Mouse (Mus musculus) midbrain, postnatal 0 days (tissue): ENCODE measurements around the gene Ddit4. TPM values are rescaled to one million over a fixed set of nuclear protein-coding genes. Genes with fewer than 3 reads are reported as not detected.

ENCODE experiments used
- ATAC-seq: fragments of 200-750 bp; cut with Nextera tagmentation; 2 replicates; pipeline ENCODE4 v1.8.0; 2017; ENCODE audit warnings: moderate number of reproducible peaks, mild to moderate bottlenecking, moderate TSS enrichment, moderate library complexity; ENCODE audit not compliant: low FRiP score
- DNase-seq: peaks from one replicate; pipeline ENCODE4 v3.0.0-alpha.2; 2015; ENCODE audit warnings: low spot score
- H3K27ac ChIP-seq: fragments of 300-500 bp; sonication (generic); 2 replicates; pipeline ENCODE4 v1.5.1; 2014; ENCODE audit warnings: low read depth, mild to moderate bottlenecking, low read length, mixed read lengths
- H3K27me3 ChIP-seq: fragments of 300-500 bp; sonication (generic); 2 replicates; pipeline ENCODE4 v1.6.1; 2014; ENCODE audit warnings: low read length, control low read depth, mixed read lengths; ENCODE audit not compliant: insufficient read depth
- H3K36me3 ChIP-seq: fragments of 300-500 bp; sonication (generic); 2 replicates; pipeline ENCODE4 v1.6.1; 2014; ENCODE audit warnings: low read length, control low read depth, mixed read lengths; ENCODE audit not compliant: insufficient read depth
- H3K4me1 ChIP-seq: fragments of 300-500 bp; sonication (generic); 2 replicates; pipeline ENCODE4 v1.6.1; 2014; ENCODE audit warnings: mild to moderate bottlenecking, control low read depth, antibody characterized with exemption, low read length, mixed read lengths; ENCODE audit not compliant: insufficient read depth
- H3K4me2 ChIP-seq: fragments of 300-500 bp; sonication (generic); 2 replicates; pipeline ENCODE4 v1.6.1; 2014; ENCODE audit warnings: low read depth, mild to moderate bottlenecking, low read length, mixed read lengths; ENCODE audit not compliant: poor library complexity, severe bottlenecking
- H3K4me3 ChIP-seq: fragments of 300-500 bp; sonication (generic); 2 replicates; pipeline ENCODE4 v1.5.1; 2014; ENCODE audit warnings: low read depth, mild to moderate bottlenecking, low read length, moderate library complexity
- H3K9ac ChIP-seq: fragments of 300-500 bp; sonication (generic); replicated peaks from 2 replicates; pipeline ENCODE4 v1.6.1; 2014; ENCODE audit warnings: mild to moderate bottlenecking, low read length, moderate library complexity, mixed read lengths; ENCODE audit not compliant: poor library complexity, severe bottlenecking
- H3K9me3 ChIP-seq: fragments of 300-500 bp; sonication (generic); 2 replicates; pipeline ENCODE4 v1.6.1; 2016; ENCODE audit warnings: low read length, control low read depth
- CTCF ChIP-seq: IDR thresholded peaks from 2 replicates; pipeline ENCODE4 v1.5.1; 2016; ENCODE audit warnings: antibody characterized with exemption, mild to moderate bottlenecking
- WGBS: fragments of 180-500 bp; shearing (Covaris S2); extraction: QIAGEN DNeasy Blood & Tissue Kit; methylation state at CpG from one replicate; pipeline ENCODE4 v1.1.7; 2014; 5-methylcytosine and 5-hydroxymethylcytosine counted together
- polyA plus RNA-seq: library from polyadenylated mRNA; unstranded; fragments of >200 nt; fragmentation: Nextera tagmentation; extraction: Ambion mirVana; gene quantifications from 2 replicates; pipeline ENCODE4 v1.2.1, GENCODE M21; 2015
- total RNA-seq: library from RNA; depleted of rRNA; stranded (reverse); fragments of >200 nt; gene quantifications from 2 replicates; pipeline ENCODE4 v1.2.3, GENCODE M21; 2014

The Ddit4 gene
- total and polyA plus RNA-seq, 2 experiments from 2014 or later = 43.4 to 57.5 TPM

GRCm38 (mm10) chr10:59936058-59936856, 15.4 kb downstream of the Ddit4 start:
- ATAC-seq (no peak), DNase-seq (no peak)
- Histone ChIP-seq H3K4me1 (no peaks in the 10 kb centered on the region), H3K36me3 (no peaks in the 10 kb centered on the region), H3K9ac (no peak overlapping the region), H3K27me3 (no peaks in the 10 kb centered on the region), H3K4me3 (no peak overlapping the region), H3K9me3 (no peaks in the 10 kb centered on the region), H3K4me2 (no peak overlapping the region), H3K27ac (no peak overlapping the region)
- no peak for TF ChIP-seq CTCF
- 56% methylated on average over 8 of the region's 8 CpGs for WGBS

DNA sequence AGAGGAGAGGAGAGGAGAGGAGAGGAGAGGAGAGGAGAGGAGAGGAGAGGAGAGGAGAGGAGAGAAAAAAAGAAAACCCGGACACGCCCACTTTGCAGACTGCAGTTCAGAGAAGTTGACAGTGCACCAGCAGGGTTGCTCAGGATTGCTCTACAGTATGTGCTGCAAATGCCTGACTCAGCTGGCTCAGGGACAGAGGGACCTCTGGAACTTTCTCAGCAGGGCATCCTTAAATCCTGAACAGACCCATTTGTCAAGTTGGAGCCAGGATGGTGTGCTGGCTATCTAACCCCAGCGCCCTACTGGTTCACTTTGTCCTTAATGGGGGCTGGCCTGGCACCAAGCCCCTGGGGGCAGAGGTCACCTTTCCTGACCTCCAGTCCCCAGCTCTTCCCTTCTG, 17.6 kb downstream of the Ddit4 start:
- 47% methylated on average over 3 of the region's 3 CpGs for WGBS
- no peak for TF ChIP-seq CTCF

GRCm38 (mm10) chr10:59932521-59932920, 19.1 kb downstream of the Ddit4 start:
- Histone ChIP-seq H3K4me2 (no peak overlapping the region), H3K27me3 (no peaks in the 10 kb centered on the region), H3K4me1 (peaks cover 3% of the 10 kb centered on the region; the same call in 1 of the 2 replicates), H3K9ac (no peak overlapping the region), H3K36me3 (no peaks in the 10 kb centered on the region), H3K9me3 (no peaks in the 10 kb centered on the region), H3K4me3 (no peak overlapping the region), H3K27ac (no peak overlapping the region)
- WGBS = 78% methylated on average over 6 of the region's 6 CpGs
- DNase-seq (no peak), ATAC-seq (no peak)
- no peak for TF ChIP-seq CTCF

More for the DNA sequence above, 17.6 kb downstream of the Ddit4 start:
- Histone ChIP-seq H3K27me3 (no peaks in the 10 kb centered on the region), H3K27ac (no peak overlapping the region), H3K36me3 (no peaks in the 10 kb centered on the region), H3K9ac (no peak overlapping the region), H3K4me3 (no peak overlapping the region), H3K4me1 (peaks cover 3% of the 10 kb centered on the region; the same call in 1 of the 2 replicates), H3K9me3 (no peaks in the 10 kb centered on the region), H3K4me2 (no peak overlapping the region)
- ATAC-seq = no peak
- no peak for DNase-seq

GRCm38 (mm10) chr10:59930996-59931395, 20.6 kb downstream of the Ddit4 start:
- H3K27me3 ChIP-seq = no peaks in the 10 kb centered on the region
- peak overlapping the region; percentile 14; the same call in 1 of the 2 replicates for H3K4me3 ChIP-seq
- H3K4me1 ChIP-seq = peaks cover 3% of the 10 kb centered on the region; the same call in 1 of the 2 replicates
- WGBS = 25% methylated on average over 10 of the region's 10 CpGs
- peak overlapping the region; percentile 74 for H3K27ac ChIP-seq
- H3K9me3 ChIP-seq = no peaks in the 10 kb centered on the region
- H3K4me2 ChIP-seq = peak overlapping the region; percentile 39
- peak; percentile 43; the same call in 1 of the 2 replicates for TF ChIP-seq CTCF
- peak; percentile 91 for ATAC-seq
- peak; percentile 94 for DNase-seq
- no peaks in the 10 kb centered on the region for H3K36me3 ChIP-seq
- no peak overlapping the region; the same call in 1 of the 2 replicates for H3K9ac ChIP-seq

- no peak overlapping the region for H3K4me2 ChIP-seq
- no peak for TF ChIP-seq CTCF
- H3K27ac ChIP-seq = no peak overlapping the region
- ATAC-seq (no peak), DNase-seq (no peak)
- H3K27me3 ChIP-seq = no peaks in the 10 kb centered on the region
- no peaks in the 10 kb centered on the region for H3K36me3 ChIP-seq
- no peak overlapping the region for H3K9ac ChIP-seq
- H3K9me3 ChIP-seq = no peaks in the 10 kb centered on the region
- H3K4me1 ChIP-seq = peaks cover 3% of the 10 kb centered on the region; the same call in 1 of the 2 replicates
- 89% methylated on average over 7 of the region's 7 CpGs for whole genome bisulfite sequencing
- no peak overlapping the region for H3K4me3 ChIP-seq
Measured at GRCm38 (mm10) chr10:59929205-59929604, 22.4 kb downstream of the Ddit4 start.

DNA sequence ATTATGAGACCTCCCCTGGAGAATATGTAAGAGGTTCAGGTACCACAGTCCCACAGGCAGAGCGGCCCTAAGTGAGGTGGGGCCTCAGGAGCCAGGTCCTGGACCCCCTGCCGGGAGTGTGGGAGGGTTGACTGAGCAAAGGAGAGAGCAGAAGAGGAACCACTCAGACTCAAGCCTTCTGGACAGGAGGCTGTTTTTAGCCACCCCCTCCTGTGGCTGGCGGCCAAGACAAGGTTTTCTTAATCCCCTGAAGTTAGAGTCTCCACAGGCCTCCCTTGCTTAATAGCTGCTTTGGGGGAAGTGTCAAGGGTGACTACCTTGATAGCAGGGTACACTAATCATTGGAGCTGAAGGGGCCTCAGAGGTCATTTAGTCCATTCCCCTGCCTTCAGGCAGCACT, 27.3 kb downstream of the Ddit4 start:
- no peak overlapping the region for H3K4me3 ChIP-seq
- H3K9ac ChIP-seq = no peak overlapping the region
- ATAC-seq (no peak), DNase-seq (no peak)
- no peaks in the 10 kb centered on the region for H3K36me3 ChIP-seq
- H3K27me3 ChIP-seq = no peaks in the 10 kb centered on the region
- no peak overlapping the region for H3K4me2 ChIP-seq
- 24% methylated on average over 3 of the region's 3 CpGs for WGBS
- no peaks in the 10 kb centered on the region for H3K9me3 ChIP-seq
- H3K27ac ChIP-seq = no peak overlapping the region
- TF ChIP-seq CTCF = no peak
- peaks cover 13% of the 10 kb centered on the region; the same call in 1 of the 2 replicates for H3K4me1 ChIP-seq
